Mouse (Mus musculus): ENCODE results near the gene Rsph1.

The Rsph1 gene

DNA sequence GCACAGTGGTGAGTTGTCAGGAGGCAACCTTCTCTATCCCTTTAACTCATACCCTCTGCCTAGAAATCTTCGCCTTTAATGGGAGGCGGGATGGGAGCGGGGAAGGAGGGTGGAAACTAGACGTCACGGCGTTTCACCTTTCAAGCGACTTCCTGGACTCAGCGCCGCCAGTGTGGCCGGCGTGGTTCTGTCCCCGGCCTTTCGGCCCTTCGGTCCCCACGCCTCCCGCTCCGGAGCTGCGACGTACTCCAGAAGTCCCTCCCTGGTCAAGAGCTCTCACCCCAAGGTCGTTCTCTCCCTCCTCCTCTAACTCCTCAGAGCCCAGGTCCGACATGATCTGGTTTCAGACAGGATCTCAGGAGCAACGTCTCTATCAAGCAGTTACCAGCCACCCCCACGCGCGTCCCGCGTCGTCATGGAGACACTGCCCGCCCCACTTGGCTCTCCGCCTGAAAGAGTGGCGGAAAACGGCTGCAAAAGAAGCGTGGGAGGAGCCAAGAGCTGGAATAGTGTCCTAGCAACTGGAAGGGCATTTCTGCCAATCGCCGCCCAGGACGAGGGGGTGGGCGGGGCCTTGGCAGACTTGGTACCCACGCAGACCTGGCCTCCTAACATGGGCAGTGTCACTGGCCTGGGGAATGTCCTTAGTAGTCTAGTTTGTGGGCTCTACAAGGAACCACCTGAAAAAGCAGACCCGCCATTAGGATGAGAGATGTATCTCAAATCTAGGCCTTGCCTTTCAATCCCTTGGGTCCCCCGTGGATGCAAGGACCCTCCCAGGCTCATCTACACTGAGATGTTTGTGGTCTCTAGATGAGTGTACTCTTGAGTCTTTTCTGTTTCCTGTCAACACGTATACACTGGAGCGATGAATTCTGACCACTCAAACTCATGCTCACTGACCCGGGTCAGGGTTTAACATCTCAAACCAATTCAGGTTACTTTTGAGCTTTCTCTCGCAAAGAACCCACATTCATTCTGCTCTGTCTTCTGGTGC is at the start of gene Rsph1:
Gene Rsph1 (minus strand): TSS at position 462 of the 997 bp plus-strand sequence.
- DNase-seq (ENCODE audit: low spot score in 2 of 2), result peak; percentile 88 to 92

DNA sequence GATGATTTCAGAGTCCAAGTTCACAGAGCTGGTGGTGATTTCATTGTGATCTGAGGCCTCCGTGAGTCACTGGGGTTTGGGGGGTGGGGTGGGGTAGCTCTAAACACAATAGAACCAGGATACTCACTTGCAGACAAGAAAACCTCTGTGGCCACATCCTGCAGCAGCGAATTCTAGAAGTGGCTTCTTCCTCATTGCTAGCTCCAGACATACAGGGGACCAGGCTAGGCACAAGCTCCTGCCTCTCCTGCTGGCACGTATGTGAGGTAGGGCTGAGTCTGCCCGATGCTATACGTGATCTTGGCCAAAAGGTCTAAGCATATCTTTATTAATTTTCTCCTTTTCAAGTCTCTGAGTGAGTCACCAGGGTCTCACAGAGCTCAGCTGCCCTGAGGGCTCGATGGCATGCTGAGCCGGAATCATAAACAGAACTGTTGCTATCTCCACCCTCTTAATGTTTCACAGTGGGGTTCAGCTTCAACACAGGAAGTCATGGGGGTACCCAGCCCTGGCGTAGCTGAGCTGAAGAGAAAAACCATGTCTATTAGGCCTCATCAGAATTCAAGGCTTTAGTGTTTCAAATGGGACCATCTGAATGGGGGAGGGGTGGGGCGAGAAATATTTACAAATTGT is 49.2 kb upstream of the Rsph1 start:
- DNase-seq (ENCODE audit: low spot score in 2 of 2), result peak in 1 of 2 experiments; percentile 25

DNA sequence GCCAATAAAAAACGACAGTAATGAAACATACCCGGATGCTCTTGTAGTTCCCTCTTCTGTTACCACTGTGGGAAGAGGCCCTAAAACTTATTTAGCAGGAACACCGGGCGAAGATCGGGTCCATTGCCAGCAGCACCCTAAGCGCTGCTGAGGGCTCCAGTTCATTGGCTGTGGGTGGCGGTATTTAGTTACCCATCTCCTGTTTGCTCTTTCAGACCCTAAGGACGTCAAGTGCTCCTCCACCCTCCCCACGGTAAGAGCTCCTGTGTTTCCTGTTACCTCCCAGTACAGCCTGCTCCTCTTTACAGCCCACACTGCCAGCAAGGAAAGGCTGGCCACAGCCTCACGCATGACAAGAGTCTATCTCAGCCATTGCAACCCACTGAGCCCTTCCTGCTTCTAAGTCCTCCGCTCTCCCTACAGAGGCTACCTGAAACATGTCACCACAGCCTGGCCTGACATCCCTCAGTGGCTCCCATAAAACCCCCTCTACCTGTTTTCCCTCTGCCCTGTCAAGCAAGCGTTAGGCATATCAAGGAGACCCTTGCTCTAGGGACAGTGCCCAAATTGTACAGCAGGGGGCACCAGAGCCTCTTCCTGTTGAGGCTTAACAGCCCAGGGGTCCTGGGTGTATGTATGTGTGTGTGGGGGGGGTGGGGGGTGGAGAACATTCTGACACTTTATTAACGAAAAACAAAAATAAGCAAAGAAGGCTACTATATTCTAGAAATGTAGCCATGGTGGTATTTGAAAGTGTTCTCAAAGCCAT is 48.5 kb upstream of the Rsph1 start:
- no peak for DNase-seq (ENCODE audit: low spot score in 2 of 2)

DNA sequence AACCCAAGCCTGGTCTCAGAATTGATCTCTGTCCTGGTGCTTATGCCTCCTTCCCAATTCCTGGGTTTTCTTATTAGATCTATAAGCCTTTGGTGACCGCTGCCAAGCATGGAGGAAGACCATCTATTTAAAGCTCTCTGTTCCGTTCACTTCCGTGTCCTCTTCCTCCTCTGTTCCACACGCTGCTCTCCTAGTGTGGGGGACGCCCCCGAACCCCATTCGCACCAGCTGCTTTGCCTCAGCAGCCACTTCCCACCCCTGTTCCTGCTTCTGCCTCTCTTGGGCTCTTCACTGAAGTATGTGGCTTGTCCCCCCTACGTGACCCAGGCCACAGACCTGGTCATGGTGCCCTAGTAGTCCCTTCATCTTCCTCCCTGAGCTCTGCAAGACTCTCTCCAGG is 47.0 kb upstream of the Rsph1 start:
- DNase-seq (ENCODE audit: low spot score in 2 of 2), result no peak

DNA sequence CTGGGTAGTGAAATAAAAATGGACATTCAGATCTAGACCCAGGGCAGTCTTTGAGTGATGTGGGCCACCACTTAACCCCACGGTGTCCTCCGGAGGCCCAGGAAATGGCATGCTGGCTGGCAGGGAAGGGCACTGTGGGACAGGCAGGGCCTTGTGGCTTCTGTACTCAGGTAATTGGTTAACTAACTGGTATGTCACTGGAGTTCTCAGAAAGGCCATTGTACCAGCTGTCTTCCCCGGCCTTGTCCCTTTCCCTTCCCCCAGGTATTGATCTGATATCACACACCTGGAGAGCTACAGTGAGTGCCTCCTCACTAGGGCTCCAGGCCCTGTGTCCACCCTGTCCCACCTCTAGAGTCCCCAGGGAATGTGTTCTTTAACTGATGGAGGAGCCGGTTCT is 46.2 kb upstream of the Rsph1 start:
- DNase-seq (ENCODE audit: low spot score in 2 of 2), result no peak

DNA sequence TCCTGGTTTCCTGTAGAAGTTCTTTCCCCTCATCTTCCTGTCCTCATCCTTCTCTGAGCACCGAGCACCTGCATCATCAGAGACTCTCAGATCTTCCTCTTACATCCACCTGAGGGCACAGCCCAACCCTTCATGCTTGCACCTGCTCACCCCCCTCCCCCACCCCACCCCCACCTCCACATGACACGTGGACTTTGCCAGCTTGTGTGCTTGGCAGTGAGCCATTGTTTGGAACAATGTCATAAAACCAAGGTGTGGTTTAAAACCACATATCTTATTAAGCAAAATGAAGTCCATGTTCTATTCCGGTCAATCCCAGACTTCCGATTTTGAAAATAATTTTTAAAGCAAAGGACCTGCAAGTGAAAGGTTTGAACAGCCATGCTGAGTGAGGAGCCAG is 45.3 kb upstream of the Rsph1 start:
- no peak for DNase-seq (ENCODE audit: low spot score in 2 of 2)

DNA sequence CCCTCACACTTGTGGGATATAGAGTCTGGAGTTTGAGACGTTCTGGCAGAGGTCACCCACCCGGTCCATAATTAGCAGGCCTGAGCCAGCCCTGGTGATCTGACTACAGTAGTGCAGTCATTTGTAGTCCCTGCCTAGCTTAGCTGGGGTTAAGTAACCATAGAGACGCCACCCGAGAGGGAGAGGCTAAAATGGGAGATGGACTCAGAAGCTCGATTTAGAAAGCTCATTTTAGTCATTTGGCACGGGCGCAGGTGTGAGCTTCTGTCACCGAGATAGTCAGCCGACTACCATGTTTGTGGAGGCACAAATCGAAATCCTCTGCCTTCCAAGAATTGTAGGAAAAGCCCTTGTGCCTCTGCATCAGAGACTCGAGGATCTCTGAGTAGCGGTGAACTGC is 44.2 kb upstream of the Rsph1 start:
- DNase-seq (ENCODE audit: low spot score in 2 of 2), result no peak

DNA sequence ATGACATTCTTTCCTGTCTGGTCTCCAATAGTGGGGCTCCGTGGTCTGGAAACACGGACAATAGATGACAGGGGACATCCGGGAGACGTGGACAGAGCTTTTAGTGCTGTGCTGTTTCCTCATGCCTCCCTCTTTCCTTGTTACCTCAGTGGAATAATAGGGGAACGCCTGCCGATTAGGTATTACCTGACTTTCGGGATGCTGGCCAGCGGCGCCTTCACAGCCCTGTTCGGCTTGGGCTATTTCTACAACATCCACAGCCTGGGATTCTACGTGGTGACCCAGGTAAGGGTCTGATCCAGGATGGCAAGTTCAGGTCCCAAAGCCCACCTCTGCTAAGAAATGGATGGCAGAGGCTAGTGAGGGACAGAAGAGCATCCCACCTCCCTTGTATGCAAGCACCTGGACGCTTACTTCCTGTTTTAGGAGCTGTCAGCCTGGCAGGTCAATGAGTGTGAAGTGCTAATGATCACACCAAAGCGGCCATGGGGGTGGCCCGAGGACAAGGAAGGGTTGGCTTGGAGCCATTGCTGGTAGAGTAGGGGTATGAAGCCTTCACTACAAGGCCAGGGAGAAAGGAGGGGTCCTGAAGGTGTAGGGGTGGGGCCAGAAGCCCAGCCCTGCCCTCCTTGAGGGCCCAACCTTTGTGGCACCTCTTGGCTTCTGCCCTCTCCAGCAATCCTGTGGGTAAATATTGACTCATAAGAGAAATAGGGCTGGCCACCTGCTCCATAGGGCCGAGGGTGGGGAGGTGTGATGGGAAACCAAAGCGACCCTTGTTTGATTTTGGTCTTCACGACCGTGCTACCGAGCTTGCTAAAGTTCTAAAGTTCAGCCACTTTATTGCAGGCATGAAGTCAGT is 42.0 kb upstream of the Rsph1 start:
- DNase-seq (ENCODE audit: low spot score in 2 of 2), result no peak

DNA sequence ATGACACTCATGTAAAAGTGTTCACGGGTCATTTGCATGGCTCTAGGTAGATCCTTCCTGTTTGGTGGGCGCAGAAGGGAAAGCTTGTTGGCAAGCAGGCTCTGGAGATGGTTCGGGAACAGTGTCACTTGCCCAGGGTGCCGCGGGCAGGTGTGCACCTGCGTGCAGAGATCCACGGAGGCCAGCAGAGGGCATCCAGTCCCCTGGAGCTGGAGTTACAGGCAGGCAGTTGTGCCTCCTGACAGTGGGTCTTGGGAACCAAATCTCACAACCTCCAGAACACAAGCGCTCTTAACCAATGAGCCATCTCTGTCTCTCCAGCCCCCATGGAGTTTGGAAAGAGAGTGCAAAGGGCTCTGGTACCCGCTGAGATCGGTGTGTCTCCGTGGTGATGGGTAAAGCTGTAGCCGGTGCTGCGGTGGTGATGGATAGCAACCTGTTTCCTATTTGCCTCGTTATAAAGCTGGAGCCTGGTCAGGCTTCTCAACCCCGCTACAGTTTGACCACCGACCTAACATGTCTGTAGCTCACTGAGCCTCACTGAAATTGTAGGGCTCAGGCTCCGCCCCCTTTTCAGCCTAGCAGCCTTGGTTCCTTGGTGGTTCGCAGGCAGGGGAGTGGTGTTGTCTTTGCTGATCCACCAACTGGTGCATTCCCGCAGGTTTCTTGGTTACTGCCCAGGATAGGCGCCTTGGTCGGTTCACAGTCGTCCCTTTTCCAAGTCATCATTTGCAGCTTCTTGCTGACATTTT is 40.5 kb upstream of the Rsph1 start:
- DNase-seq (ENCODE audit: low spot score in 2 of 2), result no peak

DNA sequence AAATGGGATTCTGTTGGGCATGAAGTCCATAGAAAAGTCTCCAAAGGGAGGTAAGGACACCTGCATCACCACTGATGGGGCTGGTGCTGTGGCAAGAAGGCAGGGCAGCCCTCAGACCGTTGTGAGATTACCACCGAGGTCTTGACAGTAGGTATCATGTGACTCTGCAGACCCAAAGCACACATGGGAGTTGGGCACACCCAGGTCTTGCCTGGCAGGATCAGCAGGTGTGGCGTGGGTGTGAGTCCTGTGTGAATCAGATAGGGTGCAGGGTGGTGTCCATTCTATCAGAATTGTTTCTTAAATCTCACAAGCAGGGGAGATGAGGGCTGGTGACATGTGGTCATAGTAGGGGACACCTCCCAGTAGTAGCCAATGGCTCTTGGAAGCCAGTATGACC is 39.8 kb upstream of the Rsph1 start:
- DNase-seq (ENCODE audit: low spot score in 2 of 2), result no peak

DNA sequence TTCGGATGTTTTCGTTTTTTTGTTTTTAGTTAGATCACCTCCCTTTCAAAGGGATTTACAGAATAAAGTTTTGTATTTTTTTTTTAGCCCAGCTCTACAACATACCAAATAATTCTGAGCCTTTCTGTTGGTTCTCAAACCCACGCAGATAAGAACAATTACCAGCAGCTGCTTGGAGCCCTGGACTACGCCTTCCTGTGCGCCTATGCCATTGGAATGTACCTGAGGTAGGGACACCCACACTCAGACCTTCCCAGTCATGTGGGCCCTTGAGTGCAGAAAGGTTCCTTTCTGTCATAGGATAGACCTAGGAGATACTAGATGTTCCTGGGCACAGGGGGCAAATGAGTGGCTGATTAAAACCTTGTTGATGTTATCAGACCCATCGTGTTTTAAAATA is 38.8 kb upstream of the Rsph1 start:
- DNase-seq (ENCODE audit: low spot score in 2 of 2), result no peak

DNA sequence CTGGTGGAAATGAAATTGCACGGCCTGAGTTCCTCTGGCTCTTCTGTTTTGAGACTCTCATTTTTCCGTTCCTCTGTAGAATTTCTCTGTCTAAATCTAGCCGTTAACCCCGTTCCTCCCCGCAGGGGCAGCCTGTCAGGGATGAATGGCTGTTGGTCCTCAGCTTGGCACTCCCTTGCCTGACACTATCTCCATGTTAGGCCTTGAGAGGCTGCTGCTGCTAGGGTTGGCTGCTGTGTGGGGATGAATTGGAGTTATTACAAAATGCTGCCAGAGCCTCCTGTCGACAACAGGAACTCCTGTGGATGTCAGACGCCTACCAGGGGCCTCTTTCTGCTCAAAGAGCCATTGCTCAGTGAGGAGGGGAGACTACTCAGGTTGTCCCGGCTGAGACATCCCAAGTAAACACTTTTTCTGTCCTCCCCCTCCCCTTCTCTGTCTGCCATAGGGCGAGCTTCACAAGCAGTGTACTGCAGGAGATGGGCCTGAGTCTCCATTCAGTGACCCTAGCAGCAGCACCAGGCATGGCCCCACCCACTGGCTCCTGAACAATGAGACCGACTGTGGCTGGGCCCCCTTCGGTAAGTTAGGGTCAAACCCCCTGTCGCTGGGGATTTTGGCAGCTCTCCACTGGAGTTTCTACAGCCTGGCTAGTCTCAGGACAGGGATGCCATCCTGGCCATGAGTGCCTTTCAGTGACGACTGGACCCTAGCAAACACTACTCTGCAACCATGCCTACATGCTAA is 38.0 kb upstream of the Rsph1 start:
- no peak for DNase-seq (ENCODE audit: low spot score in 2 of 2)

DNA sequence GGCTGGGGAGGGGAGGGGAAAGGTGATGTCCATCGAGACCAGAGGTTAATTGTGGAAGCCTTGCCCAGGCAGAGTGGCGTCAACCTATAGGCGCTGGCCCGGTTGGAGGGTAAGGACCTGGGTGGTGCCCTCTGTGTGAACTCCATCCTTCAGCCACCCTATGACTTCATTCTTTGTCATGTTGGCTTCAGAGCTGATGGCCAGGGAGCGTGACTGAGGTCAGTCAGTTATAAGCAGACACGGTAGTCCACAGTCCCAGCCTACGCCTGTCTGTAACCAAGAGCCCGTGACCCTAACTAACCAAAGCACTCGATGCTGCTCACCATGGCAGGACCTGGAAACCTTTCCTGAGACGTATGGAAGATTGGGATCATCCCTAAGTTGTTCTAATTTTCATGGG is 35.5 kb upstream of the Rsph1 start:
- no peak for DNase-seq (ENCODE audit: low spot score in 2 of 2)

DNA sequence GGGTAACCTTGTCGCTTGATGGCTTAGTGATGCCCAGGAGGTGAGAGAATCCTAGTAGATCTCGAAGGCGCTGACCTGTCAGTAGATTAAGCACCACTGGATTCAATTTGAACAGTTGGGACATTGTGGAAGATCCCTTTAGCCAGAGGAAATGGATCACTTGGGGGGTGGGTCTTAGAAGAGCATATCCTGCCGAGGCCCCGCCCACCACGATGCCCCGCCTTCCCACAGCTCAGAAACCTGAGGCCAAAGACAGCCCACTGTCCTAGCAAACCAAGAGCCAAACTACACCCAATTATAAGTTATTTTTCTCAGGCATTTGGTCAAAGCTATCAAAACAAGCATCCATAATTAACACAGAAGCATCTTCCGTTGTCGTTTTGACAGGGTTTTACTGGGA is 33.9 kb upstream of the Rsph1 start:
- DNase-seq (ENCODE audit: low spot score in 2 of 2), result no peak

DNA sequence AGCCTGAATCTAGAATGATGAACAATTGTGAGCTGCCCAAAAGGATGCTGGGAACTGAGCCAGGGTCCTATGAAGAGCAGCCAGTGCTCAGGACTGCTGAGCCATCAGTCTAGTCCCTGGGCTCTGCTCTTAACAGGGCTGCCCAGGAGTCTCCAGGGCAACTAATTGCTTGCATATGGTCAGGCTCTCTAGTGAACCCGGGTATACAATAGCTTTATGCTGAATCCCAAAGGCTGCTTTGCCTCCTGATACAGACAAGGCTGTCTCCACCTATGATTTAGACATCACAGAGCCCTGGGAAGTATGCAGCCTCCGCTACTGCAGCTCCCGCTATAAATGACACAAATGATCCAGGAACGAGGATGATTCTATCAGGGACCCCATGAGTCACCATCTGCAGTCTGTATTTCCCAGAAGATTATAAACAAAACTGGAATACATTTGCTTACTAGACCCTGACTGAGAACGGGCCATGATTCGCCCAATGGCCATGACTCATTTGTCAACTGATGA is 32.2 kb upstream of the Rsph1 start:
- no peak for DNase-seq (ENCODE audit: low spot score in 2 of 2)

DNA sequence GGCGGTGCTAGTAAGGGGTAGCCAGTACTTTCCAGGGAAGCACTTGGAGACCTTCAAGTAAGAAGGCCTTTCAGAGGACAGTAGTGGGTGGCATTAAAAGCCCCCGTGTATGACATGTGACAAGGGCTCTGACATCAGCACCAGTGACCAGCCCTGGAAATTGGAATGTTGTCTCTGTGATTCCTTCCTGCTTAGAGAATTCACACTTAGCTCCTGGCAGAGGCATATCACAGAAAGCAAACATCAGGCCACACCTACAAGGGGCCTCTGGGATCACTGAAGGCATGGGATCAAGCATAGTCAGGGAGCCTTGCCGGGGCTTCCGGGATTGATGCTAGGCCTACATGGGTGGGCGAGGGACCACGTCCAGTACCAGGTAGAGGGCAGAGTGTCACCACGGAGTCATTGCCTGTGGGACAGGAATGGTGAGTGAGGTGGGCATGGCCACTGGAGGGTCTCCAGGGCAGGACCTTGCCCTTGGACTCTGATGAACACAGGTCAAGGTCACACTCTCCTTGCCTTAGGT is 31.2 kb upstream of the Rsph1 start:
- no peak for DNase-seq (ENCODE audit: low spot score in 2 of 2)

DNA sequence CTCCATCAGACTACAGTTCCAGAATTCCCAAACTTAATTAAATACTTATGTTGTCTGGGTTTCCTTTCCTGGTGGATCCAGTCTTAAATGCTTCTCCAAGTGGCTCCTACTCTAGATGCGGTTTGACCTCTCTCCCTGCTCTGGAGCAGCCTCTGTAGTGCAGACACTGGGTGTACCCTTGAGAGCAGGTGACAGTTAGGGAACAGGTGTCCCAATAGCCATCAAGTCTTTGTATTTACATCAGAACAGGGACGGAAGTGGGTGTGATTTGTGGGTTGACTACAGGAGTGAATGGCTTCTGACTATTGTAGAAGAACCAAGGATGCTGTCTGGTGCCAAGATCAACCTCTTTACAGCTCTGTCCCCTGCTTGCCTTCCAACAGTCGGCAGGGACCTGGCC is 30.6 kb upstream of the Rsph1 start:
- no peak for DNase-seq (ENCODE audit: low spot score in 2 of 2)

DNA sequence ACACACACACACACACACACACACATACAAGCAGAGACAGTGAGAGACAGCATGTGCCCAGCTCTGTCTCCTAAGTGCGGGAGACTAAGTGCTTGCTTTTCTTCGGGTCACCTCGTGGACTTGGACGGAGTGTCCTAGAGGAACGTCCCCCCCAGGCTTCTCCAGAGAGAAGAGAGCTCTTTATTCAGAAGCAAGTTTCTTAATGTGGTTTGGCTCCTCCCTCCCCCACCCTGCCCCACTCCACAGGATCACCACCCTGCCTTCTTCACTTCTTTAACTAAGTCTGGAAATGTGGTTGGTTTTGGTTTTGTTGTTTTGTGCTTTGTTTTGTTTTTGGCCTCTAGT is 28.6 kb upstream of the Rsph1 start:
- no peak for DNase-seq (ENCODE audit: low spot score in 2 of 2)

DNA sequence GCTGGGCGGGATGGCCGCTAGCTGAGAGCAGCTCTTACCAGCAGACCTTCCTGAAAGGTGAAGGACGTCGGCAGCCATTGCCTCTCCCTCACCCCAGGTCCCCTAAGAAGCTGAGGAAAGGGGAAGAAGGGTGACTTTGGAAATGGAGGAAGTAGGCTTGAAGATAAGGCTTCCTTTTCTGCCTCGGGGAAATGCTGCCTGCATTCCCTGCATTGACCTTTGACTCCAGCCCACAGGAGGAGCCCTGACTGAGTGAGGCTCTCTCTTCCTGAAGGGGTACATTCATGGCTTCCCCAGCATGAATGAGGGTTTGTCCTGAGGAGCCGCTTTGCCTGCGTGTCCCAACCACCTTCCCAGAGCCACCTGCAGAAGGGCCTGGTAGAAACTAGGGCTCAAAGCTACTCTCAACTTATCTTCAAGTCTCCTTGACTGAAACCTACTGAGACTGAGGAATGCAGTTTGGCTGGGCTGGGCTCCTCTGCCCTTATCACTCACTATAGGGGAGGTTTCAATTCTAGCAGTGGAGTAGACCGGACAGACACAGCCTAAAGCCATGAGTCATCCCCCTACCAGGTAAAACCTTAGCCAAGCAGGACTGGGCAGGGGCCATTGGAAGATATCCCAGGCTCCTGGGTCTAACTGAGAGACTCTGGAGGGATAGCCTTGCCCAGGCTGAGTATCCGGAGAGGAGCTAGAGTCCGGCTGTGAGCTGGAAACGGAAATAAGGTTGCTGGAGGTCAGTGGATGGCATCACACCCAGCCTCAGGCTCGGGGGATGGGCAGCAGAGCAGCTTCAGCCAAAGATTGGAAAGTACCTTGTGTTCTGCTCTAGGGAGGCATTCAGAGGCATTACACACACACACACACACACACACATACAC is 28.0 kb upstream of the Rsph1 start:
- DNase-seq (ENCODE audit: low spot score in 2 of 2), result peak; percentile 50 to 52

Data from spleen, postnatal 36 days (tissue).